Mouse (Mus musculus) adrenal gland, postnatal 36 days (tissue): ENCODE results near the gene Col18a1. TPM values are rescaled to one million over a fixed set of nuclear protein-coding genes. Genes with fewer than 3 reads are reported as not detected.

Experiments
- DNase-seq, 2 experiments: peaks; one replicate each; pipeline ENCODE4 v3.0.0; 2021; ENCODE audit warnings: mixed read lengths in 1 of 2
- total RNA-seq, 2 experiments: library from RNA; stranded (reverse); gene quantifications; 2 replicates each; pipeline ENCODE4 v1.2.3; 2021

The Col18a1 gene
- total RNA-seq, 2 experiments from 2014 or later = 22.9 to 44.0 TPM

- DNase-seq = no peak
These were observed 101.7 kb downstream of the Col18a1 start for GRCm38 (mm10) chr10:77064659-77065058.

- no peak for DNase-seq
These were observed 102.1 kb downstream of the Col18a1 start for GRCm38 (mm10) chr10:77064239-77064638.

- DNase-seq = peak; percentile 28 to 50
These were observed 103.8 kb downstream of the Col18a1 start for GRCm38 (mm10) chr10:77062393-77063010.

GRCm38 (mm10) chr10:77061426-77061825 is 104.9 kb downstream of the Col18a1 start:
- DNase-seq = no peak

GRCm38 (mm10) chr10:77056768-77057167 is 109.6 kb downstream of the Col18a1 start:
- no peak for DNase-seq

GRCm38 (mm10) chr10:77048606-77049005 is 117.7 kb downstream of the Col18a1 start:
- DNase-seq = no peak

- no peak for DNase-seq
These were observed 118.2 kb downstream of the Col18a1 start for GRCm38 (mm10) chr10:77048196-77048595.

GRCm38 (mm10) chr10:77038579-77039174 is 127.7 kb downstream of the Col18a1 start:
- no peak for DNase-seq

GRCm38 (mm10) chr10:77035487-77035886 is 130.9 kb downstream of the Col18a1 start:
- DNase-seq = no peak

- DNase-seq = peak; percentile 59 to 70
These were observed 132.9 kb downstream of the Col18a1 start for GRCm38 (mm10) chr10:77033323-77034025.

GRCm38 (mm10) chr10:77032591-77033322 is 133.6 kb downstream of the Col18a1 start:
- DNase-seq = peak; percentile 95 to 98

- no peak for DNase-seq
These were observed 134.5 kb downstream of the Col18a1 start, which contains the start of gene Slc19a1 for GRCm38 (mm10) chr10:77031768-77032375. Gene Slc19a1 (plus strand): TSS chr10:77032241.

GRCm38 (mm10) chr10:77030666-77031065 is 135.7 kb downstream of the Col18a1 start:
- DNase-seq = no peak

GRCm38 (mm10) chr10:77029761-77030160 is 136.6 kb downstream of the Col18a1 start:
- no peak for DNase-seq

- no peak for DNase-seq
These were observed 137.5 kb downstream of the Col18a1 start for GRCm38 (mm10) chr10:77028782-77029296.

GRCm38 (mm10) chr10:77026944-77027343 is 139.4 kb downstream of the Col18a1 start:
- DNase-seq = no peak

- no peak for DNase-seq
These were observed 142.1 kb downstream of the Col18a1 start for GRCm38 (mm10) chr10:77024231-77024630.

- DNase-seq = peak in 1 of 2 experiments; percentile 55
These were observed 143.8 kb downstream of the Col18a1 start for GRCm38 (mm10) chr10:77022301-77023130.

- peak; percentile 77 to 83 for DNase-seq
These were observed 144.8 kb downstream of the Col18a1 start for GRCm38 (mm10) chr10:77021399-77022052.

- no peak for DNase-seq
These were observed 148.7 kb downstream of the Col18a1 start for GRCm38 (mm10) chr10:77017662-77018061.
